Mouse (Mus musculus) splenic B cell, adult 2 months (primary cell): ENCODE data around the gene Zfp873.
"Not testable (repeated sequence)": the region's sequence is repeated elsewhere in the genome, so short reads cannot be mapped to it uniquely, and the experiment has no call there.

ENCODE experiments used
- DNase-seq: peaks from one replicate; pipeline ENCODE4 v3.0.0-alpha.2; 2011; ENCODE audit warnings: low read depth, low spot score
- H3K27me3 ChIP-seq: 2 replicates; pipeline ENCODE4 v1.6.1; 2012; ENCODE audit warnings: mild to moderate bottlenecking, low read length, moderate library complexity, mixed read lengths; ENCODE audit not compliant: control insufficient read depth, poor library complexity, insufficient read depth, severe bottlenecking
- H3K36me3 ChIP-seq: 2 replicates; pipeline ENCODE4 v1.6.1; 2012; ENCODE audit warnings: mild to moderate bottlenecking, low read length, moderate library complexity, mixed read lengths; ENCODE audit not compliant: control insufficient read depth, poor library complexity, insufficient read depth, severe bottlenecking

Zfp873 gene

DNA sequence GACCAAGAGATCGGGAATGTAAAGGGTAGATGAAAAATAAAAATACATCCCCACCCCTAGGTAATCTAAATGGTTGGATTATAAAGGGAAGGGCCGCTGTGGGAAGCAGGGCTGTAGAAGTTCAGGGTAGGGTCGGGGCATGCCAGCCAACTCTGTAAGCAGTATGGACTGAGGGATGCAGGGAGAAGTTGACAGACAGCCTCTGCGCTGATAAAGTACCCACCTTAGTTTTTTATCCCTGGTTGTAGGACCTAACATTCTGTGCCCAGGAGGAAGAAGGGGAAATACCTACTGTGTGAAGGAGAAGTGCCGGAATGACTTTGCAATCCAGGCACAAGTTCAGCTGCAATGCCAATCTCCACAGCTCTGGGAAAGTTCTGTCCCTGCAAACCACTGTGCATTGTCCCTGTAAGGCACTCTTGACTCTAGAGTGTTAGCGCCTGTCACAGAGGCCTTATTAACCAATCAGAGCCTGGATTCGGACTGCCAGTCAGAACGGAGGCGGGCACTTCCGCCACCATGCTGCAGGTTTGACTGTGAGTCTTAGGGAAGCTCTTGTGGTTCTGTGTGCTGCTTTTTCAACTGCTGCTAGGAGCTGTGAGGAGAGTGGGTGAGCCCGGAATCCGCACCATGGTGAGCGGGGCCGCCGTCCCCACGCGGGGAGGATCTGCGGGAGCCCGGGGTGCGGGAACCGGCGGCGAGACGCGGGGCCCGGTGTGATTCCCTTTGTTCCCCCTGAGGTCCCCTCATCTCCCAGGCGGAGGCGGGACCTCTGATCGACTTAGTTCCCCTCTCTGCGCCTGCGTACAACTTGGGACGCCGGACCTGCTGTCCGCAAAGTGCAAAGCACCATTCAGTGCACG is at the start of gene Zfp873:
Zfp873 (plus strand) TSS at position 527 of the 863 bp plus-strand sequence.
- peak; percentile 93 for DNase-seq
- no peaks in the 10 kb centered on the region for H3K27me3 ChIP-seq
- H3K36me3 ChIP-seq = peaks cover 2% of the 10 kb centered on the region; the same call in 1 of the 2 replicates

DNA sequence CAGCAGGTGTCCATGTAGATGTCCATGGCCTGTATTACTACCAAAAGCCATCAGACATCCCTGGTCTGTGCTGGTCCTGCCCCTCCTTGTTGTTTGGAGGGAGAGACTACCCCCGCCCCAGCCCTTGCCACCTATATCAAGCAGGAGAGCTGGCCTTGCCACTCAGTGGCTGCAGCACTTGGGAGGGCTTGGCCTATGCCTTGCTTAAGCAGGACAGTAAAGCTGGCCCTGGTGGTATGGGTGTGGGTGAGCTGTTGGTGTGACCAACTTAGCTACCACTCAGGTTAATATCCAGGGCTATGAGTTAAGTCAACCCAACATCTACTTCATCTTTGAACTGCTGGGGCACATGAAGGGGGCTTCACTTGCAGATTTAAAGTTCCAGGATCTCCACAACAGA is 44.7 kb upstream of the Zfp873 start:
- H3K27me3 ChIP-seq, DNase-seq, H3K36me3 ChIP-seq: not testable (repeated sequence)

DNA sequence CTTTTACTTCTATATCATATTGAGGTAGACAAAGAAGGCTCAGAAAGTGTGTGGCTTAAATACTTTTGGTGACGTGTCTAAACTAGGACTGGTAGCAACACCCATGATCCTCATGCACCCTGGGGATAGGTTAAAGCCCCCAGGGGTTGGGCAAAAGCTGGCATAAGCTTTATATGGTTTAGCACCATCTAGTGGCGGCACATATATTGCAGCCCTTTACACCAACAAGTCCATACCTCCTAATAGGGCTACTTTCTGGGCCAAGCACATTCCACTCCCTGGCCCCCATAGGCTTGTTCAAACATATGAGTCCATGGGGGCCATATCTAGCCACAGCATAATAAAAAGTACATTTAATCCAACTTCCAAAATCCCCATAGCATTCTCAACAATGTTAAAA is 43.1 kb upstream of the Zfp873 start:
- peak; percentile 77 for DNase-seq
- not testable (repeated sequence) for H3K36me3 ChIP-seq, H3K27me3 ChIP-seq

DNA sequence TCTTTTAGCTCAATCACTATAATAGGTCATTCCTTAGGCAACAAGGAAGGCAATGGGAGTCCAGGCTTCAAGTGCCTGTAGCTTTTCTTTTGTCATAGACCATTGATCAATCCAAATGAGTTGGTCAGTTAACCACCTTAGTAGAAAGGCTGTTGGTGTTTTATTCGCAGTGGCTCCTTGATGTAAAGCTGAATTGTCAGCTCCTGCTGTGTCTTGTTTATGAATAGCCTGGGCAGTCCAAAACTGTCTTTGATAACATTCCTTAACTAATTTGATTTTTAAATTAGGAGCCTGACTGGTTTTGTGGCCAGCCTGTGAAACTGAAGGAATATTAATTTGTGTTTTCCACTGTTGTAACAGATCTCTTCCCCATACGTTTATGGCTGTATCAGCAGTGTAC is 5.7 kb upstream of the Zfp873 start:
- H3K27me3 ChIP-seq = no peaks in the 10 kb centered on the region
- H3K36me3 ChIP-seq = no peaks in the 10 kb centered on the region
- no peak for DNase-seq

DNA sequence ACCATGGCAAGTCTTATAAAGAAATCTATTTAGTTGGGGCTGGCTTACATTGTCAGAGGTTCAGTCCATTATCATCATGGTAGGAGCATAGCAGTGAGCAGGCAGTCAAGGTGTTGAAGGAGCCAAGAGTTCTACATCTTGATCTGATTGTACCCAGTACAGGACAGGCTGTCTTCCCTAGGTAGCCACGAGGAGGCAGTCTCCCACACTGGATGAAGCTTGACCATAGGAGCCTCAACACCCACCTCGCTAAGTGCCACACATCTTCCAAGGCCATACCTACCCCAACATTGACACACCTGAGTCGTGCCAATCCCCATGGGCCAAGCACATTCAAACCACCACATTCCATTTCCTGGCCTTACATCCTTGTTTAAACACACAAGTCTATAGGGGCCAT is 1.3 kb upstream of the Zfp873 start:
- Histone ChIP-seq H3K36me3 (no peaks in the 10 kb centered on the region), H3K27me3 (no peaks in the 10 kb centered on the region)
- no peak for DNase-seq

DNA sequence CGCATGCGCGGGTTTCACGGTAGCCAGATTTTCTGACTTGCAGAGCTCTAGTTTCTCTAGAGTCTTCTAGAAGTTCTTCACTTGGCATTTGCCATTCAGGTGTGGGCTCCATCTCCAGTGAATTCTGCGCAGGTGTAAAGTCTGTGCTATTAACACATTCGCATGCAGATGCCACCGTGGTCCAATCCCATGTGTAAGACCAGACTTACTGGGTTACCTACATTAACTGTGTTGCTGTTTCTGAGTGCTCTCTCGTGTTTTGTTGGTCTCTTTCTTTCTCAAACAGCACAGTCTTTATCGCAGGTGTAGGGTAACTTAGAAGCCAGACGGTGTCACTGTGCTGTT is 509 bp downstream of the Zfp873 start:
- not testable (repeated sequence) for DNase-seq, H3K27me3 ChIP-seq, H3K36me3 ChIP-seq

DNA sequence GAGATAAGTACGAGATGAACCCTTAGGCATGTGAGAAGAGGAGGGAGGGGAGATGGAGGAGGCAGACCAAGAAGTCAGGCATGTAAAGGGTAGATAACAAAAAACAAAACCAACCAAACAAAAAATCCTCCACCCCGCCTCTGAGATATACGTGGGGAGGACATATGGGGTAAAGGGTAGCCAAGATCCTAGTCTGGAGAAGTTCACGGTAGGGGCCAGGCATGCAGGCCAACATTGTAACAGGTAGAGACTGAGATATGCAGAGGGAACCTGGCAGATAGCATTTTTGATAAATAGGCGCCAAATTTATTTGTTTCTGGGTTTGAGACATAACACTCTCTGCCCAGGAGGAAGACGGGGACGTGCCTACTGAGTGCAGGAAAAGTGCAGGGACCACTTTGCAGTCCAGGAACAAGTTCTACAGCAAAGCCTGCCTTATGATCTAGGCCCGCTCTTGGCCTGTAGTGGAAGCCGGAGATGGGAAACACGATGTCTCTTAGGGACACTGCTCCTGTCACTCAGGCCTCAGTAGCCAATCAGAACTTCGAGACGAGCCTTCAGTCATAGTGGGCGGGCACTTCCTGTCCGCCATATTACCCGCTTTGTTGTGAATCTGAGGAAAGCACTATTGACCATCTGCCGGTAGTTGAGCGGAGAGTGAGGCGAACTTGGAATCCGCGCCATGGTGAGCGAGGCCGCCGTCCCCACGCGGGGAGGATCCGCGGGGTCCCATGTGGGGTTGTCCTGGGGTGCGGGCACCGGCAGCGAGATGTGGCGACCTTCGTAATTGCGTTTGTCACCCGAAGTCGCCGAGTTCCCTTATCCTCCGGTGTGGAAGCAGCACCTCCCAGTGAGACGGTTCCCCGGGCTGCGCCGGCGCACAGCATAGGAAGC is 35.1 kb downstream of the Zfp873 start, which contains the start of gene BC024063:
BC024063 (plus strand) TSS at position 626 of the 894 bp plus-strand sequence.
- not testable (repeated sequence) for H3K27me3 ChIP-seq, H3K36me3 ChIP-seq
- DNase-seq = peak; percentile 78

DNA sequence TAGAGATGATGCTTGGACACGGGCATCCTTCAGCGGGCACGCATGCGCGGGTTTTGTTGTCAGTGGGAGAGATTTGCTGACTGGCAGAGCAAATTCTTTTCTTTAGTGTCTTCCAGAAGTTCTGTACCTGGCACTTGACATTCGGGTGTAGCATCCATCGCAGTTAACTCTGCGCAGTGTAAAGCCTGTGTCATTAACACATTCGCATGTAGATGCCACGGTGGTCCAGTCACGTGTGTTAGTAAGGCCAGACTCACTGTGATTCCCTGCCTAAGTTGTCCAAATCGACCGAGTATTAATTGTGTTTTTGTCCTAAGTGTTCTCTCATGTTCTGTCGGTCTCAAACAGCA is 35.7 kb downstream of the Zfp873 start:
- H3K36me3 ChIP-seq, H3K27me3 ChIP-seq, DNase-seq: not testable (repeated sequence)
